Mouse (Mus musculus) granulocyte monocyte progenitor cell, adult 5-6 weeks (primary cell): Measurements from ENCODE around the gene Rad51. TPM values are rescaled to one million over a fixed set of nuclear protein-coding genes. Genes with fewer than 3 reads are reported as not detected.

Experiments
- ATAC-seq: replicated peaks from 2 replicates; pipeline ENCODE4 v1.8.0; 2016; ENCODE audit warnings: mild to moderate bottlenecking, moderate TSS enrichment, inconsistent platforms; ENCODE audit not compliant: poor library complexity, severe bottlenecking
- total RNA-seq, 2 experiments: library from RNA; stranded (forward) in 1 of 2; stranded (reverse) in 1 of 2; fragments of 200-712, 200-1000 nt in 1 of 2; fragments of >200 nt in 1 of 2; fragmentation: Nextera tagmentation in 1 of 2; gene quantifications; 2 replicates each; pipeline ENCODE4 v1.2.3; 2014 to 2017

Rad51 gene
- total RNA-seq, 2 experiments from 2014 or later, result 32.2 to 71.9 TPM

DNA sequence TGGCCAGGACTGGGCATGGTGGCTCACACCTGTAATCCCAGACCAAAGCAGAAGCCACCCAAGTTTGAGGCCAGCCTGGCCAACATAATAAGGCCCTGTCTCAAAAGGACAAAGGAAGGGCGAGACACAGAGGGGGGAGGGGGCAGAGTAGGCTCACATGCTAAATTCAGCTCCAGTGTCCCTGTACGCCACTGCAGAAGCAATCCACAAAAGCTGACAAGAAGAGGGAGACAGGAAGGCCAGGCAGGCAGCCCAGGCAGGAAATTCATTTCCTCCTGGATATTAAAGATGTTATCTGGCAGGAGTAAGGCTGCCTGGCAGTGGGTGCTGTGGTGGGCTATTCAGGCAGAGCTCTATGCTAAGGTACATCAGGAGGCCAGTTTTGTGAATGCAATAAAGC is 48.7 kb downstream of the Rad51 start:
- no peak for ATAC-seq

DNA sequence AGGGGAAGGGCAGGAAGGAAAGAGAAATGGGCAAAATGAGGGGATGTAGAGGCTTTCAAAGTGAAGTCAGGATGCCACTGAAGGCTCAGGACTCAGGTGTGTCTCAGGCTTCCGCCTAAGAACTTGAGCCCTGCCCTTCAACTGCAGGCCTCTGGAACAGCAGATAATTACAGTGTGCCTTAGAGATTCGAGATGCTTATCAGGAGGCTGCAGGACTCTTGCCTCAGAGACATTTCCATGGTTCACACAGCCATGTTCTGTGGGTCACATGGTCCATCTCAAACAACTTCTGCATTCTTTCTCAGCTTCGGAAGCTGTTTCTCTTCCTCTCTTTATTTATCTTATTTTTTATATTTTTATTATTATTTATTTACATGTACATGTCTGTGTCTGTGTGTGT is 50.5 kb downstream of the Rad51 start:
- peak; percentile 36 for ATAC-seq

DNA sequence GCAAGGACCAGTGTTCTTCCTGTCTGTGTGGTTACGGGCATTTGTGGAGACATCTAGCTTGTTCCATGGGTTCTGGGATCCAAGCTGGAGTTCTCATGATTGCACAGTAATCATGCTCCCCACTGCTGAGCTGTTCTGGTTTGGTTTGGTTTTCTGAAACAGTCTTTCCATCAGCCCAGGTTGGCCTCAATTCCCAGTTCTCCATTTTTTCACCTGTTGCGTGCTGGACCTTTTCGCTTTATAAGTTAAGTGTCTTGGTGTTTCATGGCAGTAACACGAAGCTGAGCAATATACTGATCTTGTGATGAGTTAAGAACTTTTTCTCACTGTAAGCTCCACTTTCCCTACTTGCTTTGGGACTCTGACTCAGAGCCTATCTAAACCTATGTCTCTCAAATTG is 51.4 kb downstream of the Rad51 start:
- no peak for ATAC-seq

DNA sequence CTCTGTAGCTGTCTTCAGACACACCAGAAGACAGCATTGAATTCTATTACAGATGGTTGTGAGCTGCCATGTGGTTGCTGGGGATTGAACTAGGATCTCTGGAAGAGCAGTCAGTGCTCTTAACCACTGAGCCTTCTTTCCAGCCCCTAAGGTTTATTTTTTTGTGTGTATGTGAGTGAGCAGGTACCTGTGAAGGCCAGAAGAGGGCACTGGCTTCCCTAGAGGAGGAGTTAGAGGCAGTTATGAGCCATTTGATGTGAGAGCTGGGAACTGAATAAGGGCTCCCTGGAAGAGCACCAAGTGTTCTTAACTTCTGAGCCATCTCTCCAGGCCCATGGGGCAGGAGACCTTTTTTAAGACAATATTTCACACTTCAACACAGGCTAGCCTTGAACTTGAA is 52.8 kb downstream of the Rad51 start:
- no peak for ATAC-seq

DNA sequence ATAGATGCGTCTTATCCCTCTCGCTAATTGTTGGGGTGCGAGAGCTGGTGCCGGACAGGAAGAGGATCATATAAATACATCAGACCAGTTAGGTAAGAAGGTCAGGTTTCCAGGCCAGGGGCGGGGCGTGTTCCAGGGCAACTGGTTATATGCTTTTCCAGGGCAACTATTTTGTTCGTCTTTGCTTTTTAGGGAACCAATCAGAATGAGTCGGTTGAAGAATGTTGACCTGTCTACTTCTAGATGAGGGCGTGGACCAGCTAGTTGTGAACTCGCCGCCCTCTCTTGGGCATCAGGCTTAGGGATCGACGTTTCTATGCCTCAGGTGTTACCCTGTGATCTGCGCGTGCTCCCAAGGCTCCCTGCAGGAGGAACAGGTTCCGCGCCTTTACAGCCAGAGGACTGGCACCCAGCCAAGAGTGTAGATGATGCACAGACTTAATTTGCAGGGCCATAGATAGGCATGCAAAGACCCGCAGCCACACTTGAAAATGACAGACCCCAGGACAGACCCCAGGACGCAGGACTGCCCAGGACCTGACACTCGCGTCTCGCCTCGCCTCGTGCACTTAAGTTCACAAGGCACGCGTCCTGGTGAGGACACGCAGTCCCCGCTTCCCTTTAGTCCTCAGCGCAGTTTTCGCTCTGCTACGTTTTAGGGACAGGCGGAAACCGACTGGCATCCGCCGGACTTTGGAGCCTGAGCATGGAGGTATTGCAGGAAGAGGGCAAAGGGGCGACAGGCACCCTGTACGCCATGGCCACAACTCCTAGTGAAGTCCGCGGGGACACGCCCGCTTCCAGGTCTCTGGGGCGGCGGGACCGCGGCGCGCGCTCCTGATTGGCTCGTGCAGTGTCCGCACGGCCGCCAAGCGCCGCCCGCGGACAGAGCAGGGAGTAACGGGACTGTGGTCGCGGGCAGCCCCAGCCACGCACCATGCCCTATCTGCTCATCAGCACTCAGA is 54.6 kb downstream of the Rad51 start, which contains the start of gene Gchfr:
TSS of gene Gchfr (plus strand) at position 873 of the 965 bp plus-strand sequence.
- ATAC-seq, result peak; percentile 84

DNA sequence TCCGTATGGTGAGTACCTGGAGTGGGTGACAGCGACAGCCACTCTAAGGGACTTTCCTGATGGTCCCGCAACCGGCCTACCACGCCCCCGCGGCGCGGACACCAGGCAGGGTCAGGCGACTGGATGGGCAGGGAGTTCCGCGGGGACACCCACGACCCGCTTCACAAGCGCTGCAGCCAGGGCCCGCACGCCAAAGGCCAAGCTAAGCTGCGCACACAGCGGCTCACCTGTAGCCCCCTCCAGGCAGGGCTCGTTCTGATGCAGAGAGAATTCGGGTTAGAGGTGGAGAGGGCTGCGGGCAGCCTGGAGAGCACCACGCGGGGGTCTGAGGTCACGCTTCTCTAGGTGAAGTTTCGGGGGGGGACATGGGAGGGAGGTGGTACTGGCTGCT is 55.3 kb downstream of the Rad51 start:
- no peak for ATAC-seq

DNA sequence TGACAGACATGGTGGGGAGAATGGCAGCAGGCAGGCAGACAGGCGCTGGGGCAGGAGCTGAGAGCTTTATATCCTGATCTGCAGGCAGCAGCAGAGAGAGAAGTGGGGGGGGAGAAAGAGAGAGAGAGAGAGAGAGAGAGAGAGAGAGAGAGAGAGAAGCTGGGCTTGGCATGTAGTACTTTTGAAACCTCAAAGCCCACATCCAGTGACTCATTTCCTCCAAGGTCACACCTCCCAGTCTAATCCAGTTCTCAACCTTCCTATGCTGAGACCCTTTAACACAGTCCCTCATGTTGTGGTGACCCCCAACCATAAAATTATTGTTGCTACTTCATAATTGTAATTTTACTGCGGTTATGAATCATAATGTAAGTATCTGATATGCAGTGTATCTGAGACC is 57.7 kb downstream of the Rad51 start:
- ATAC-seq, result no peak

DNA sequence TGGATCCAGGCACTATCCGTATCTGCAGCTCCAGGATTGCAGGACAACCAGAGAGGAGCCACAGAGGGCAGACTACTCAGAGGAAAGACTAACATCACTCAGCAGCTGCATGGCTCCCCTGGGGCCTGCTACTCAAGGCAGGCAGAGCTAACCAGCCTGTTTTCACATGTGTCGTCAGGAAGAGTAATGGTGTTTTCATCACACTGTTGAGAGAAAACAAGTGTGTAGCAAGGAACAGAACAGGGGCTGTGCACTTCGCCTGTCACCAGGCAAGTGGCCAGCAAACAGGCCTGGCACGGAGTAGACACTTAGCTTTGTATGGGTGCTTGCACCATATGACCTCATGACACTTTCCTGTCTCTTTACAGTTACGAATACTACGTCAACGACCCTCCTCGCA is 59.0 kb downstream of the Rad51 start:
- ATAC-seq, result no peak

DNA sequence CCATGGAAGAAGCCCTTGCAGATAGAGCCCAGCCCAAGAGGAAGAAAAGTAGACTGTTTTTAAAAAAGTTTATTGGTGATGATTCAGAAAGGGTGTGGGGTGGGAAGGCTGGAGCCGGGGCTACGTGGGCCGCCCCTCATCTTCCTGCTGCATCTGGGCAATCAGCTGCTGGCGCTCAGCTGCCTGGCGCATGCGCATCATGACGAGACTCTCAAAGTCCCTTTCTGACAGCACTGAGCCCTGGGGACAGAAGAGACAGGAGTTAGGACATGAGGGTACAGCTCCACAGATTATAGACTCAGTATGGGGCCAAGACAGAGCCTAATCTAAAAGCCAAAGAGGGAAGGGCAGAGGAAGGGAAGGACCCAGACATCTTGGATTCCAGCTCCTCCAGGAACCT is 59.9 kb downstream of the Rad51 start:
- ATAC-seq, result no peak

DNA sequence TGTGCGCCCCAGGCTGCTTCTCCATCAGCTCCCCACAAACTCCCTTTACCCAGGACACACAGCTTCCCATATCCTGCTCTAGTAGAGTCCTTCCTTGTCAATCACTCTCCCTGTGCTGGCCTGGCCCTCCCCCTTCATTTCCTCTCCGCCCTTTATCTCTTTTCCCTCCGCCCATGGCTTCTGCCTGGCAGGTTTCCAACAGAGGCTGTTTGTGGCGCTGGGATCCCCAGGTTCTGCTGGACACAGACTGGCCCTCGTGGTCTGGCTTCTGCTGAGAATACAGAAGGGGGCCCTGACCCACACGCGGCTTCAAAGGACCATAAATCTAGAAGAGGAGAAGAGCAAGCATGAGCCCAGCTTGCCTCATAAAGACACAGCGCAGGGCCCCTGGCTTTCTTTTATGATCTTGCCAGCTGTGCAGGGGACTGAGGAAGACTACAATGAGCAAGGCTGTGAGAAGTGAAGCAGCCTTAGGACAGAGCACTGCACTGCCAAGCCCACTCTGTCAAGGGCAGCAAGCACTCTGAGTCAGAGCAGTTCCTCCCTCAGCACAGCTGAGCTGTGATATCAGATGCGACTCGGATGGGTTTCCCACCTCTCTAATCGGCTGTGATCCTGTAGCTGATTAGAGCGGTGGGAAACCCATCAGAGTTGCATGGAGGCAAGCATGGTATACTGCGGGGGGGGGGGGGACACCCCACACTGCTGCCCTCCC is 60.4 kb downstream of the Rad51 start:
- ATAC-seq, result peak; percentile 44

DNA sequence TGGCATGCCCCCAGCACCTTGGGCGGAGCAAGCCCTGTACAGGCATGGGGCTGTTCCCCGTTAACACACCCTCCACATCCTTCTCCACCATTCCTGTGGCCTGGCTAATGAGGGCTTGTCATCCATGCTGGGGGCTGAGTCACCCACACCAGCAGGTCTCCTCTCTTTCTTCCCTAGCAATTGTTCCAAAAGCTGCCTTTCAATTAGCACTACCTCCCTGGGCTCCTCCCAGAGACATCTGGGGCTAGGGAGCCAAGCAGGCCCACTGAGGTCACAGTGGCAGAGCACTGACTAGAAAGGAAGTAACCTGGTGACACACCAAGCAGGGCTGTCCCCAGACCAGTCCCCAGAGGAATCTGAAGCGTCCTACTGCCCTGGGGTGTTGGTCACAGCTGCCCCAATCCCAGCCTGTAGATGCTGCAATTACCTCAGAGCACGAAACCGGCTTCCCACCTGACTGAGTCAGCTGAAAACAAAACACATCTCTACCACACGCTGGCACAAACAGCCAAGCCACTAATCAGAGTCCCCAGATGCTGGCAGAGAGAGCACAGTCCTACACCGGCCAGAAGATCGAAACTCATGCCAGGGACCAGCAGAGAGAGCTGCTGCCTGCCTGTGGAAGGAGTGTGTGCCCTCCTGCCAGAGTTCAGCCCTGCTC is 61.5 kb downstream of the Rad51 start, which contains the start of gene Gm14137:
TSS of gene Gm14137 (plus strand) at position 519 of the 661 bp plus-strand sequence.
- ATAC-seq, result no peak

DNA sequence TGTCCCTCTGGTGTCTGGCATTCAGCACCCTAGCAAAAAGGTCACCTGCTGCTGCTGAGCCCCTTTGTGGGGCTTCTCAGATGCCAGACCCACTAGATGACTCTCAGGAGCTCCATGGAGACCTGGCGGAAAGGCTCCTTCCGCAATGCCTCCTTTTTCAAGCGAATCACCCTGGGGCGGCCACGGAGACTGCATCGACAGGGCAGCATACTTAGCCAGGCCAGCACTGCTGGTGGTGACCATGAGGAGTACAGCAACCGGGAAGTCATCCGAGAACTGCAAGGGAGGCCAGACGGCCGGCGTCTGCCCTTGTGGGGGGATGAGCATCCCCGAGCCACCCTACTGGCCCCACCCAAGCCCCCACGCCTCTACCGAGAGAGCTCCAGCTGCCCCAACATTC is 62.3 kb downstream of the Rad51 start:
- ATAC-seq, result no peak

DNA sequence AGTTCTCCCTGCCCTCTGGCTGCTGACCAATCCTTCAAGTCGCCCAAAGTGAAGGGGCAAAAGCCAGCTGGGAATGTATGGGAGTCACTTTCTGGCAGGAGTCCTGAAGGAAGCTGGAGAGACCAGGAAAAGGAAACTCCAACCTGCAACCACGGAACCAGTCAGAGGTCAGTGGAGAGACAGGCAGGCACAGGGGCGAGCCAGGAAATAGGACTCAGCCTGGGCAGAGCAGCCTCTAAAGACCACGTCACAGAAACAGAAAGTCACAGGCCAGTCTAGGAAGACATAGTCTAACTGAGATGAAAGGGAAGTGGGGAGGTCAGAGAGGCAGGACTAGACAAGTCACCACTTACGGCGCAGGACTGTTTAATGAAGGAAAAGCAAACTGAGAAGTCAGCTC is 63.0 kb downstream of the Rad51 start:
- ATAC-seq, result no peak

DNA sequence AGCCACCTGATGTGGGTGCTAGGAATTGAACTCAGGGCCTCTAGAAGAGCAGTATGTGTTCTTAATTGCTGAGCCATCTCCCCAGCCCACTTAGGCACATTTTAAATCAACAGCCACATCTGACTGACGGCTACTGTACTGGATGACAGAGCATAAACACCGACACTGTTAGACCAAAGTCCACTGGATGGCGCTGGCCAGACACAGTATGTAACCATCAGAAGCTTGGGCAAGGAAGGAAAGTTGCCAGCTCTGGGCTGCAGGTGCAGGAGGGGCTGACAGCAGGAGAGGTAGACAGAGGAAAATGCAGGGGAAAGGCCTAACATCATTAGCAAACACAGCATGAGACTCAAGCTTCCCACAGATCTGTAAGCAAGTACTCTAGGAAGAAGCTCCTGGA is 64.2 kb downstream of the Rad51 start:
- no peak for ATAC-seq

DNA sequence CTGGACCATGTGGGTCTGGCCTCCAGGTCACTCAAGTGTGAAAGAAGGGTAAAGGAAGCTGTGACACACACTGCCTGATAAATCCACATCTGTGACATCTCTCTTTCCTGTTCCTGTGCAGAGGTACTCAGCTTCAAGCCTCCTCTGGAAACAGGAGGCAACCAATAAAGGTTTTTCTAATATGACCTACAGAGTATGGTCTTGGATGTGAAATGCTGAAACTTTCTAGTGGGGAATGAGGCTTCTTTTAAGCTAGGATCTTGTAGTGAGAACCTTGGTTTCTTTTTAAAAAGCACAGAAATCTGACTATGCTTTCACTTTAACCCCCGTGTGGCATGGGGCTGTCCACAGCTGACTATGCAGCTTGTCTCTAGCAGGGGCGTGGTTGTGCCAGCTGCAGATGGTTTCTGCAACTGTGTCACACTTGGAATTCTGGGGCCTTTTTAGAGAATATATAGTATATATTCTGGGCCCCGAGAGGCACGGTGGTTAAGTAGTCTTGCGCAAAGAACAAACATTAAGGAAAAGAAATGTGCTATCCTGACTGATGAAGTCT is 64.9 kb downstream of the Rad51 start:
- ATAC-seq, result no peak

DNA sequence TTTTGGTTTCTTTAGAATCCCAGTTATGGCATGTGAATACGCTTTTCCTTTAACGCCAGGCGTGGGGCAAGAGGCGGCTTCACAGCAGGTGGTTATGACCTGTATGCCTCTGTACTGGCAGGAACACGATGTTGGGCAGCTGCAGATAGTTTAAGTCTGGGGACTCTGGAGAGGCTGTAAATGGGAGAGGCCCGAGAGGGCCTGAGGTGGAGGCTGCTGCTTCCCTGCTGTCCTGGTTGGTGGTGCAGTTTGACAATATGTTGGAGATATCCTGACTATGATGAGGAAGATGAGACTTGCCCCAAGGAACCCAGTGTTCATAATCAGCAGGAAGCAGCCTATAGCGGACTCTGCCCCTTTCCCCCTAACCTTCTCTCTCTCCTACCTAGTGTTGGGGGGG is 70.3 kb downstream of the Rad51 start:
- ATAC-seq, result no peak

DNA sequence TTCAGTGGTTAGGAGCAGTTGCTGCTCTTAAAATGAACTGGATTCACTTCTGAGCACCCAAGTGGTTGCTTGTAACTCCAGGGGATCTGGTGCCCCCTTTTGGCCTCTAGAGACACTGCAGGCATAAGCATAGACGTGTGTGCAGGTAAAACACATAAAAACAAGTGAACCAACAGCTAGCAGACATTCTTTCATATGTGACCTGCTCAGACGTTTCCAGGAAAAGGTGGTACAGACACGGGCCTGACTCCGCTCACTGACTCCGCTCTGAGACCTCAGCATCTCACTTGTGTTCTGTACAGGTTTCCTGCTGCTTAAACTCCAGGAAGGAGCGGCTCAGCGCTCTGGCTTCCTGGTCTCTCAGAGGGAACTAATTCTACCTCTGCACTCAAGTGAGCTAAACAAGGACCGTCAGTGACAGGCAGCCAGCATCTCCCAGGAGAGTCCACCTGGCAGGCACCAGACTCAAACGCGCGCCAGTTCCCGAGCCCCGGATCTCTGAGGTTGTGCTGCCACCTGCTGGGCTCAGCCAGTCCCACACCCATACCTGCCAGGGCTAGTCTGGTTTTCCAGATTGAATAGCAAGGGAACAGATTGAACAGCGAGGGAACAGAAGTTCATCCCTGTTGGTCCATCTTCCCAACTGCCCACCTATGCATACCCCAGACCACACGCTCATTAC is 76.6 kb downstream of the Rad51 start:
- ATAC-seq, result peak; percentile 99

DNA sequence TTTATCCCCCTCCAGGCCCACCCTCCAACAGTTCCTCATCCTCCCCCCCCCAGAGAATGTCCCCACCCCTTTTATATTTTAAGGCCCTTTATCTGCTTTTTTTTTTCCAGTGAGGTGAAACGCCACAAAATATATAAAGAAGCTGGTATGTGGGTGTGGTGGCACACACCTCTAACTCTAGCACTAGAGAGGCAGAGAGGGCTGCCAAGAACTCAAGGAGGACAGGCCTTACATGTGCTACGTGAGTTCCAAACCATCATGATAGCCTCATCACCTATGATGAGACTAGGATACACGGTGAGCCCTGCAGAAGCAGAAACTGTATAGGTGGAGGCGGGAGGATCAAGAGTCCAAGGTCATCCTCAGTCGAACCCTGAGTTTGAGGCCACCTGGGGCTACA is 78.4 kb downstream of the Rad51 start:
- ATAC-seq, result no peak

DNA sequence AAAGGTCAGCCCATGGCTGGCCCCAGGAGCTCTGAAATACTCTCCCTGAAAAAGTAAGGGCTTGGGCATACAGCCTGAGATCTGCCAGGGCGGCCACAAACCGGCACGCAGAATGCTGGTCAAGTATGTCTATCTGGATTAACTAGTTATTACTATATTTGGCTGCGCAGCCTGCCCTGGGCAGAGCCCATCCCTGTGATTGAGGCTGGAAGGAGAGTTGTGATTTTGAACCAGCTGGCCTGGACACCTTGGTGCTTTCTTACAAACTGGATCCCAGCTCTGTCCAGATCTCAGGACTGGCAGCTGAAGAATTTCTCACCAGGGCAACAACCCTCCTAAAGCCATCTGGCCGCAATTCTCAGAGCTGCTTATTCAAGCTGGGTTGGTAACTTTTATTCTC is 81.5 kb downstream of the Rad51 start:
- no peak for ATAC-seq
